Mouse (Mus musculus) B cell, adult 2 months (primary cell): ENCODE measurements around the gene Adgrv1.
"Not testable (repeated sequence)": the region's sequence is repeated elsewhere in the genome, so short reads cannot be mapped to it uniquely, and the experiment has no call there.

Experiments used
- DNase-seq, 2 experiments: peaks; one replicate each; pipeline ENCODE4 v3.0.0; 2022

Adgrv1 gene

DNA sequence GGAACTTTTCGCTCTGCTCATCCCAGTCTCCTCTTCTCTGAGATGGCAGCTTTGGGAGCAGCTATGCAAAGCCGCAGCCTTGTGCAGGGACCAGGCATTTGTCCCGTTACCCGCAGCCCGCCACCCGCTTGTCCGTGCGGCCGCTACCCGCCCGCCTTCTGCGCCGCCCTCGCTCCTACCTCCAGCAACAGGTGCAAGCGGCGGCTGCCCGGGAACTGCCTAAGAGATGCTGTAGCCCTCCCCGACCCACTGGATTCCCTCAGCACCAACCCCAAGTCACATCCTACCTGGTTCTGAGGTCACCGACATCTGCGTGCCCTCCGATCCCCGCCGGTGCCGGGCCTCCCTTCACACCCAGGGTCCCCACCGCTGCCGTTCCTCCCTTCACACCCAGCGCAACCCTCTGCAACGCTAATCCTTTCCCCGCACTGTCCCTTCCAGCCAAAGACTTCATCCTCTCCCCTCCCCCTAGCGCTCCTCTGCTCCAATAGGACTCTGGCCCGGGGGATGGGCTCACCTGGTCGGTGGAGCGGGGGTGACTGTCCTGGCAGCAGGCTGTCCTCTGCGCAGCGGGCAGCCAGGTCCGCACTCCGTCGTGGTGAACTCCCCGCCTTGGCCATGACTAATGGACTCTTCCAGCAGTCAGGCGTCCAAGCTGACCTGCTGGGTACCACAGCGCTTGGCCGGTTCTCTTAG, at the start of gene Adgrv1:
Gene Adgrv1 (minus strand): TSS at position 435 of the 696 bp plus-strand sequence.
- no peak for DNase-seq

DNA sequence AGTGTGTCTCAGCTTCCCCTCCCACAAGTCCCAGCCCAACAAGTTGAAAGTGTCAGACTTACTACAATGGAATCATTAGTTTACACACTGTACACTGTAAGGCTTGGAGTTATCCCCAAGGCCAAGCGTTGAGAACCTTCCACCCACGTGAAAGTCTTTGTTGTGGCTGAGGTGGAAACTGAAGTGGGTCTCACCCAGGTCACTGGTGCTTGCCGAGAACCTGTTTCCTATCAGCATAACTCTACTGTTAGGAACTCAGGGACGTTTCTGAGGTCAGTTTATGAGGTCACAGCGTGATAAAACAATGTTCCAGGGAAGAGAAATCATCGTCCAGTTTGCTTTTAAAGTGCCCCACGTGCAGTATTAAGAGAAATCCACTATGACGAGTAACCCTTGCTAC, 42.4 kb upstream of the Adgrv1 start:
- no peak for DNase-seq

DNA sequence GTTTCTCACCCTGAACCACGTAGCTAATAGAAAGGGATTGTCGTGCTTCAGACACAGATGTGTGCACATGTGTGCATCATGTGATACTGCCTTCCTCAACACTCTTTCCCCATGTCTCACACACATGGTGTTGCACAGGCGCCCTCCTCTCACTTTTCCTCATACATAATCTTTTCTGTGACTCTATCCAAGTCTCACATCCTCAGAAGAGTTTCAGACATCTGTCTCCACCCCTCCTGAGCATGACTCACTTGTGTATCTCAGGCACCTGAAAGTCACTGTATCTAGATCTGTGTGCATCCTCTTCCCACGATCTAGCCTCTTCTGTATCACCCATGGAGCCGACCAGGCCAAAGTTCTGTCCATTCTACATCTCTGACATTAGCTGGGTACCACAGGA, 34.8 kb upstream of the Adgrv1 start:
- DNase-seq: no peak

DNA sequence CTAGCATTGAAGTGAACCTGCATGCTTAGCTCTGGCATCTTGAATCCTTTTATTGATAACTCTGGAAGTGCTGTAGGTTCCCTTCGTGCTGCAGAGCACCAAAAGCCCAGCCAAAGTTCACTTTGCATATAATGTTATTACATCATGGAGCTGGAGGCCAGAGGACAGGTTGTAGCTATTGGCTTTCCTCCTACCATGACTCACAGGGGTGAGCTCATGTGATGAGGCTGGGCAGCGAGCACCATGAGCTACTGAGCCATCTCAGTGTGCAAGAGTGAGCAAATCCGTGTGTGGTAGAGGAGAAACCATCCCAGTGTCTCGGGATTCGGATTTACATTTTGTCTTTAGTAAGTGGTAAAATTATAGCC, 31.4 kb upstream of the Adgrv1 start:
- no peak for DNase-seq

DNA sequence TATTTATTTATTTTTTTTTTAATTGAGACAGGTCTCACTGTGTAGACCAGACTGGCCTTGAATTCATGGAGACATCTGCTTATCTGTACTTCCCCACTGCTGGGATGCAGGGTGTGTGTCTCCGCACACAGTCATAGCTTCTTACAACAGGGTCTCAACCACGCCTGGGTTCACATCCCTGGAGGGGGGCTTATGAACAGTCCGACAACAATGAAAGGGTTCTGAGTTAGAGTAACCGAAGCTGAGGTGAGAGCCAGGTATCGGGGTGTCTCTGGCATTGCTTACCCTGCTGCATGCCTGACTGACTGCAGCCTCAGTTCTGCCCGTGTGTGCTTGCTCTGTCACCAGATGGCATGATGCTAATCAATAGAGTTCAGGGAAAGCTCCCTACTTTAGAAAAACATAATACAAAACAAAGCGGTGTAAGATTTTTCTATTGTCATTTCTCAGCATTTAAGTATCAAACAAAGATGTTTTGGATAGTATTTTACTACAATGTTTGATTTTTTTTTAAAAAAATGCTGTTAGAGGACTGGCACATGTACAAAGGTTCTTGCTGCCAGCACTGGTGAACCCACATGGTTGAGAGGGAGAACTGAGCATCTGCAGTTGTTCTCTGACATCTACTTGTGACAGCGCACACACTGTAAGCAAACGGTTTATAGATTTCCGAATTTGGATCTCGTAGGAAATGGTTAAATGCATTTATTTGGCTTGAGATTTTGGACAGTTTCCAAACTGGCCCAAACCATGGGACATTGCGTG, 30.8 kb upstream of the Adgrv1 start:
- no peak for DNase-seq

DNA sequence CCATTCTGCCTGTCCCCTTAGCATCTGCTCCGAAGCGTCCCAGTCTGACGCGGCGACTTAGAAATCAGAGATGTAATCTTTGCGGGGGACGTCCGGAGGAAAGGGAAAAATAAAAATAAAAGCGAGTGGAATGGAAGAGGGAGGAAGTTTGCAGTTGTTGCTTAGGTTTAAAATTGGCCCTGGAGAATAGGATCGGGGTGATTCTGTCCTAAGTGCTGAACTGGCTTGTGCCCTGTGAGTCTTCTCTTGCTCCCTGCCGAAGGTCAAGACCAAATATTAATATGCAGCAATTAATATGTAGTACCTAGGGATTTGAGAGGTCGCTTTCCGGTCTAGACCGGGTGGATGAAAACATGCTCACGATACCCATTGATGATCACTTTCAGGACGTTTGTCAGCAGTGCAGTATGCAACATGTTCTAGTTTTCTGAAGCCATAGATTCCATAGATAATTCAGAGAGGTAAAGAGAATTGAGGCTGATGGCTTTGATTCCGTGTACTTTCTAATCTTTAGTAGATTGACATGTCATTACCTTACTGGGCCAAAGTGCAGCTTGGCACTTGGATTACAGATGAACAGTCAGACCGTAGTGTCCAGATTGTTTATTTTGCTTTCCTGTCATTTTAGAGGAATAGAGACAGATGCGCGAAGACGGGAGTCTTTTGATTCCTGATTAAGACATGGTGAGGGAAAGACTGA, 25.2 kb upstream of the Adgrv1 start:
- no peak for DNase-seq

DNA sequence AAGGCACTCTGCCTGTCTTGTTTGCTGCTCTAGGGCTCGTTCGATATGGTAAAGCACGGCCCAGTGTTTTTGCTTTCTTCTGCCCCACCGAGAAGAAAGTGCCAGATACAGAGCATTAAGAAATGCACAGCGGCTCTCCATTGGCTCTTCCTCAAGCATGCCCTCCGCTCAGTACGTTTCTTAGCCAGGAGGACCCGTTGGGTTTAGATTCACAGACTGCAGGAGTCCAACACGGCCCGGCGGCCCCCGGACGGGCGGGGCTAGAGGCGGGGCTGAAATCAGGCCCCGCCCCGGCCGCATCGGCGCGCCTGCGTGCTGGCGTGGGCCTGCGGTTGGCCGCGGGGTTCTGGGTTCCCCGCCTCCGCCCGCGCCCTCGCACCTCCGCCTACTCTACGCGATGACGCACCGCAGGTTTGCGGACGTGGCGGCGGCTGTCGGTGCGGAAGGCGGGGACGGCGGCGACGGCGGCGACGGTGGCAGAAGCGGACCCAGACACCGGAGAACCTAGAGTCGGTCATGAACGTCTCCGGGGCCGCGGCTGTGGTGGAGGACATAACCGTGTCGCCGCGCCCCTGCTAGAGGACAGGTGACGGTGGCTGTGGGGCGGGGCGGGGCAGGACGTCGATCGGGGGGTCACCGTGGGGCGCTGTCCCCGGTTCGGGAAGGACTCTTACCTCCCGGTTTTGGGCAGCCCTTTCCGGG, 24.5 kb upstream of the Adgrv1 start, which contains the start of gene Lysmd3:
Gene Lysmd3 (plus strand): TSS at position 313 of the 702 bp plus-strand sequence.
- DNase-seq: peak; percentile 93

DNA sequence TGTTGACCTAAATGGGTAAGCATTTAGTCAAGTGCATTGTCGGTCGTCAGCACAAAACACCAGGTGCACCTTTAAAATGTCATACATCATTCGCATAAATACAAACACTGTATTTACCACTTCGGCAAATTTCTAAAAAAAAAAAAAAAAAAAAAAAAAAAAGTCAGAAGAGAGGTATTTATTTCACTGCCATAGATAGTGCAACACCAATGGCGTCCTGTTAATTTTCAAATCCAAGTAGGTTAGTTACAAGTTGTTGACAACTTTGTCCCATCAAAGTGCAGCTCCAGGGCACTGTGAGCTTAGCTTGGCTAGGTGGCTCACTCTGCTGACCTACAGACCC, 24.0 kb upstream of the Adgrv1 start:
- DNase-seq: no peak

DNA sequence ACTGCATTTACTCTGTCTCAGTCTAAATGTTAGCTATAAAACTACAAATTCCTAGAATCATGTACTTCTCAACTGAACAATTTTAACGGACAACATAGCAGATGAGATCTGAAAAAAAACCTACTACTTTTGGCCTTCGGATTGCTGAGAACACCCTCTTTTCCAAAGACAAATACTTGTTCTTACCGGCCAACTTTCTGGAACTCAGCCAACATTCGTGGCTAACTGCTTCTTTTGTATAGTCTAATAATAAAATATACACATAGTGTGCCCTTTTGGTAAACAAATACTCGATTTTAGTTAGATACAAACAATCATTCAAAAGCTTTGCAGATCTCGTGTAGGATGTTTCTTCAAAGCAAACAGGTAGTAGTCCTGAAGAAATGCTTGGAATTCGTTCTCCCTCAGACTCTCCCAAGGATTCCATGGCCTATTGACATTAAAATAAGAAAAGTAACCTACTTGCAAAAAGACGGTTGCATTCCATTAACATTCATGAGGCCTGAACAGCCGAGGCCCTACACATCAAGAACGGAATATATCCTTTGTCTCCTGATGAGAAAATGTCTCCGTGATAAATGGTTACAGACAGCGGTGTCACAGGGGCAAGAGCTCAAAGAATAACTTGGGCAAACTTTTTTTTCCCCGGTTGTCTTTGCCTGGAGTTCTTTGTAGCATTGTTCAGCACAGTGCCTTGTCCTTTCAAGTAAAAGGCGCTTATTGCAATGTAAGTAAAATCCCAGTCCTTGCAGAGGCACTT, 23.3 kb upstream of the Adgrv1 start:
- no peak for DNase-seq

DNA sequence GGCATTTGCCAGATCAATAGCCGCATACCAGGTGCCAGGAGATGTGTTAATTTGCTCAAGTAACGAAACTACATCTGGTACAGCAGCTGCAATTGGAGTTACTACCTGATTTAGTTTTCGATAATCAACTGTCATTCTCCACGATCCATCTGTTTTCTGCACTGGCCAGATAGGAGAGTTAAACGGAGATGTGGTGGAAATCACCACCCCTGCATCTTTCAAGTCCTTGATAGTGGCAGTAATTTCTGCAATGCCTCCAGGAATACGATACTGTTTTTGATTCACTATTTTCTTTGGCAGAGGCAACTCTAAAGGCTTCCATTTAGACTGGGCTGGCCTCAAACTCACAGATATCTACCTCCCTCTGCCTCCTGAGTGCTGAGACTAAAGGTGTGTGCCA, 17.4 kb upstream of the Adgrv1 start:
- not testable (repeated sequence) for DNase-seq

DNA sequence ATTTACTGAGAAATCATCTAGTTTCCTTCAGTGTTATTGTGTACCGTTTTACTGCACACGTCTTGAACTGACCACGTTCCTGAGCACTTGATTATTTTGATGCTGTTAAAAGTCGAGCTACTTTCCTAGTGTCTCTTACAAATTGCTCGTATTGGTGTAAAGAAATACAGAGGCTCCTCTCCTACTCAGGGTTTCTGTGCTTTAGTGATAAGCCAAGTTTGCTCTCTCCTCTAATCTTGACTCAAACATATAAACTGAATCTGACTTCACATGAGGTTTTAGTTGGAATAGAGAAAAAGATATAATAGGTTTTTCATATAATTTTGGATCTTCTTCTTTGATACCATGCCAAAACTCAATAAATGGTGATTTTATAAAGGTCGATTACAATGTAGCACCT, 13.4 kb upstream of the Adgrv1 start:
- no peak for DNase-seq

DNA sequence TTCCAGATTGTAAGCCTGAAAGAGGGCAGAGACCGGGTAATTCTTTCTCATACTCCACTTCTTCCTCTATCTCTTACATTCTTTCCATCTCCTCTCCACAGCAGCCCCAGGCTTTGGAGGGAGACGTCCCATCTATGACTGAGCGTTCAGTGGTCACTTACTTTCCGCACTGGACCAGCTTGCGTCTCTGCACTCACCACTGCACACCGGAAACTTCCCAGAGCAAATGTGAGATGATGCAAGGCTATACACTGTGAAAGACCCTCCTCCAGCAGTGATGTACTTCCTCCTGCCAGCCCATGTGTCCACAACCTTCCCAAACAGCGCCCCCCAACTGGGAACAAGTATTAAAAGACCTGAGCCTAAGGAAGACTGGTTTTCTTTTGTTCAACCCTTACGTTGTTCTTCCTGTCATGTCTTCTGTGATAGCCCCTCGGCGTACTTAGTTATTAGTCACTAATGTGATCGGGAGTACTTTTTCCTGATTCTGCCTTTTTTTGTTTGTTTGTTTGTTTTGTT, 11.2 kb upstream of the Adgrv1 start:
- DNase-seq: no peak

DNA sequence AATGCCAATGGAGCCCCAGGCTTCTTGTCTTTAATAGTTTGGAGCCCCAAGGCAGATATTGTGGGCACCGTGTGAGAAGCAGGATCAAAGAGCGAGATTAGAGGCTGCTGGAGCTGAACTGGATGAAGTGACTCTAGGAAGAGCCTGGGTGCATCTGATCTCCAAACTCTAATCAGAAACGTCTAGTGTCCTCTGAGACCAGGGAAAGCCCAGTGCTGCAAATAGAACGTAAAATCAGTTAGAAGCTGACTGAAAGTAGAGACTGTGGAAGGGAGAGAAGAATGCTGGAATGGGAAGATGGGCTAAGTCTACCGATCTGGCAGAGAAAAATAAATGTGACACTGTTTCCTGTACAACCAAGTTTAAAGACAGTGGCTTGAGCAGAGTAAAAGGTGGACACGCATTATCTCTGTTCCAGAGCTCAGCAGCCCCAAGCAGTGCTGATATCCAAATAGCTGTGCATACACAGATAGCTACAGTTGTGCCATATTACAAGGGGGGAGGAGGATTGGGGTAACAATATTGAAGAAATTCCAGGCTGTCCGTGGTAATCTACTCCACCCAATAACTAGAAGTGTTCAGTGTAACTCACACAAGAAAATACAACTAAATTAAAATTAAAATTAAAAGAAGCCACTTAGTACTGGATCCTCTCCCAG, 9.7 kb upstream of the Adgrv1 start:
- DNase-seq: no peak

DNA sequence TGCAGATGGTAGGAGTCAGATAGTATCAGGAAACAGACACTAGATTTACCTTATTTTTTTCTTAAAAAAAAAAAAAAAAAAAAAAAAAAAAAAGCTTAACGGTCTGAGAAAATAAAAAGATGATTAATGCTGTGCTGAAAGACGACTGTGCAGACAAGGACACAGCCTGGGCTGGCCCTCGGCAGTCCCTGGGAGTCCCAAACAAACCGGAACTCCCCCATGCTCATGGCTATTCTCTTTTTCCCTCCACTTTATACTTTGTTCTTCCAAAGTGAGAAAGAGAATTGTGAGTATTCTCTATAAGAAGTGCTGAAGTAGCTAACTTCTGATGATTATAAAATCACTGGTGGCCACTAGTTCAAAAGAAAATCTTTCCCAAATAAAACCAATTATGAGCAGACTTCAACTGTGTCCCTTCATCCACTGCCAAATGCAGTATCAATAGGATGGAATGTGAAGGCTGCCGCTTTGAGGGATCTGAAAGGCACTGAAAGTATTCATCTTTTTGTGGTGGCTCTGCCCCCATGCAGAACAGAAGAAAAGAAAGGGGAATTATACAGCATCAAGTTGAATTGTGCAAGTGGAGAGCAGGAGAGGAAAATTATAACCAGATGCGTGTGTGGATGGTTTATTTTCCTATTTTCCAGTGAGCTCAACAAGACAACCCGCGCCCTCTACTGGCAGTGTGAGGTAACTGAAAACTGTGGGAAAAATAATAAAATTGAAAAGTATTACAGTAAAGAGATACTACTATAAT, 8.5 kb upstream of the Adgrv1 start:
- DNase-seq: peak; percentile 54

DNA sequence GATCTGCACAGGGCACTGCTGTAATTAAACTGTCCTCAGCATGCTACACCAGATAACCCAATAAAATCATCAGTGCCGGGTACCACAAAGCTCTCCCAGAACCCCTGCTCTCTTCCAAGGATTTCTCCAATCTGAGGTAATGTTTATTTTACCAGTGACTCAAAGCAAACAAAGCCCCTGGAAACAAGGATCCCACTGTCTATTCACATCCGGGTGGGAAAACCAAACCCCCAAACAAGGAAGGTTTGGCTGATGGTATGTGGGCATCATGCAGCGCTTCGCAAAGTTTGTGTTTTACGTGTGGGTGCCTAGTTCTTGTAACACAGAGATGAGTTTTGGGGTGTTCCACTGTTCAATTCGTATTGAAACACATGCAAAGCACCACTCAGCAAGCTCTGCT, 7.9 kb upstream of the Adgrv1 start:
- no peak for DNase-seq

DNA sequence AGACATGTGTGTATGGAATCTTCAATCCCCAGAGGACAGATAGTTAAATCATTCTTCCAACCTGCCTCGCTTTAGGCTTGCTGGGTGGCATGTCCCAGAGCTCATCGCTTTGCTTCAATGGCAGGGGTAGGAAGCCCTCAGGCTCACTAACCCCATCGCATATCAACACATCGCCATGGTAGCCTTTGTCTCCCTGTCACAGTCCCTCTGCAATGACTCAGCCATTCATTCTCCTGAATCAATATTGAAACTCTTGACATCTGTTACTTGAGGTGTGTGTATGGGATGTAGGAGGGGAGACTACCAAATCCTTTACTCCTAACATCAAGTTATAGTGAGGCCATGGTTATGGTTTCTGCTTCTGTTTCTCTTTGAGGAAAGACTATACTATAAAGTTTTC, 6.7 kb upstream of the Adgrv1 start:
- DNase-seq: no peak

DNA sequence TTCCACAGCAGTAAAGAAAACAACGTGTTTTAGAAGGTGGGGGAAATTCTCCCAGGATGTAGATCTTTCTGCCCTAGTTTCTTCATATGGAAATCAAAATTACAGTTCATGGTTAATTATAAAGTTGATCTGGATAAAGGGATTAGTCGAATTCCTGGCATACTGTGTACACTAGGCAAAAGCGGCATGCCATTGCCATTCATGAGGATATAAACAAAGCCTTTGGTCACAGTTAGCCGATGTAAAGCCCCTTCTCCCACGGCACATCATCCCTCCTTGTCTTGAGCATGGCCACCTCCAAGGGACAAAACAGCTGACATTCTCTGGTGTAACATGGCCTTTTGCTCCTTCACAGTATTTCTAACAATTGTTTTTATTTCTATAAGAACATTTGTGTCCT, 2.4 kb downstream of the Adgrv1 start:
- no peak for DNase-seq

DNA sequence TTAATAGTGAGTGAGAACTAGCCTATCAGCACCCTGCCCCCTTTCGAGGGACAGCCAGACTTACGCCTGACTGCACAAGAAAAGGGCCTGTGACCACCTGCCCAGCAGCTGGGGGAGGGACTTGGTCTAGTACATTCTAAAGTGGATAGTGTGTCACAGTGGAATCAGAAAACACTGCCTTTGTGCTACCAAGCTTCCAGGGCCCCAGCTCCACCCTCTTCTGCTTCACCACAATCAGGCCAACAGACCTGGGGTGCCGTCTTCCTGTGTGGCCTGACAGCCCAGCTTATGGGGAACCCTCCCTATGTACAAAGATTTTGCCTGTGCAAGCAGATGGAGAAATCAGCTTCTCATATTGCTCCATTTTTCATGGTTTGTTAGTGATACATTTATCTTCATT, 3.6 kb downstream of the Adgrv1 start:
- DNase-seq: no peak

DNA sequence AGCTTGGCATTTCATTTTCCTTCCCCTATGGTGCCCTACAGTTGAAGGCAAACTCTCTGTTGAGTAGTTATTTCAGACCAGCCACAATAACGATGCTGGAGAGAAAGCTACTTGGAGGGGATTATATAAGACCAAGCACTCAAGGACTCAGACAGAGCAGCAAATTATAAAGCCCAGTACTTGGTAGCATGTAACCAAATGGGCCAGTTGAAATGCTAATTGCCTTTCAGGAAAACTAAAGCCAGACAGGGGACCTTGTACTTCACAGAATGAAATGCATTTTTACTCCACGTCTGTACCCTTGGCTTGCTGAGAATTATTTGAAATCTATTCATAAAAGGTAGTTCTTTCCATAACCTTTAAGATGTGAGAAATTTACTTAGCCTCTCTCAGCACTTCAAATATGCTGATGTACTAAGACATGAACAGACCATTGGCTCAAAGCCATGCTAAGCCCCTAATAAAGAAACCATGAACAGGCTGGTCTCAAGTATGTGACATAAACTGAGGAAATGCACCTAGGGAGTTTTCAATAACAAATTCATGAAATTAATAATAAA, 4.2 kb downstream of the Adgrv1 start:
- DNase-seq: no peak

DNA sequence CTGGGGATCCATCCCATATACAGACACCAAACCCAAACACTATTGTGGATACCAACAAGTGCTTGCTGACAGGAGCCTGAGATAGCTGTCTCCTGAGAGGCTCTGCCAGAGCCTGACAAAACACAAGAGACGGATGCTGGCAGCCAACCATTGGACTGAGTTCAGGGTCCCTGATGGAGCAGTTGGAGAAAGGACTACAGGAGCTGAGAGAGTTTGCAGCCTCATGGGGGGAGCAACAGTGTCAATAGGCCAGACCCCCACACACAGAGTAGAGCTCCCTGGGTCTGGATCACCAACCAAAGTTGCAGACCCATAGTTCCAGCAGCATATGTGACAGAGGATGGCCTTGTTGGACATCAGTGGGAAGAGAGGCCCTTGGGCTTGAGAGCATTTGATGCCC, 5.1 kb downstream of the Adgrv1 start:
- DNase-seq: not testable (repeated sequence)

DNA sequence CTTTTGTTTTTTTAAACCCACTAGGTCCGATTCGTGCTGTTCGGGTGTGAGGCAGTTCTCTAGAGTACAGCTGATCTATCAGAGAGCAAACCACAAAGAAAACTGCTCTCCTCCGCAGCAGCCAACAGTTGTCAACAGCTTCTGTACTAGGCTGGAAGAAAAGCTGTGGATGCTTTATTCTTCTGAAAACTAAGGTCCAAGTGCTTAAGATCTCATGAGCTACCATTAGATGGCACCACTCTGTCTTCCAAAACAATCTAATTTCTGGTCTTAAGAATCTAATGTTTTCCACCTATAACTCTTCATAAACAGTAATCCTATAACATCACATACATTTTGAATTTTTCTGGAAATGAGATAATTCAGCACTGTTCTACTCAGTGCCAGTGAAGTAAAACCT, 22.6 kb downstream of the Adgrv1 start:
- DNase-seq: no peak
